Mouse (Mus musculus): ENCODE measurements around the gene Palm2.

Palm2 gene

DNA sequence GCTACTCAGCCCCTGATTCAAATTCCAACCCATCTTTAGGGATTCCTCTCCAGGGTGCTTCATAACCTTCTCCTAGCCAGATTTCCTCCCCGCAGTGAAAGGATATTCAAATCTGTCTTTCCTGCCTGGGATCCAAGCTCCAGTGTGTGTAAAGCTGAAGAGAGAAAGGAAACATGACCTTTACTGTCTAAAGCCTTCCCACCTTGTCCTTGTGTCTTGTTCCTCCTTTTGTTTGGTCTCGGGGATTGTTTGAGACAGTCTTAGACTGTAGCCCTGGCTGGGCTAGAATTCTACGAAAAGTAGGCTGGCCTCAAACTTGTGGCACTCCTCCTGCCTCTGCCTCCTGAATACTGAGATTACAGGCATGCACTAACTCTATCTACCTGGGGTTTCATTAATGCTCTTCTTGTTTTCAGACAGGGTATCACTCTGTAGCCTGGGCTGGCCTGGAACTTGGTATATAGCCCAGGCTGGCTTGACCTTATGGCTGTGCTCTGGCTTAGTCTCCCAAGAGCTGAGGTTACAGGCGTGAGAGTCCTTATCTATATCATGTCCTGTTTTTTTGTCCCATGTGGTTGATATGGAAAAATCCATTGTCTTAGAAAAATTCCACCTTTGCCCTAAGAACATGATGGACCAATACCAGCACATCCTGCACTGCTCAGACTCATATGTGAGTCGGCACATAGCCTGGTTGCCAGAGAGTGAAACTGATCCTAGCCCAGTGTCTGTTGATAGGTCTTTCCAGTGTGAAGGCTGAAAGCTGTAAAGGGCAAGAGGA, 260.5 kb downstream of the Palm2 start:
- DNase-seq (ENCODE audit: extremely low read depth, low read depth, low spot score), result no peak

- DNase-seq (ENCODE audit: extremely low read depth, low read depth, low spot score), result no peak
Measured at GRCm38 (mm10) chr4:57696955-57697354, 262.9 kb downstream of the Palm2 start.

GRCm38 (mm10) chr4:57697918-57698611, 264.0 kb downstream of the Palm2 start:
- DNase-seq (ENCODE audit: extremely low read depth, low read depth, low spot score), result no peak

DNA sequence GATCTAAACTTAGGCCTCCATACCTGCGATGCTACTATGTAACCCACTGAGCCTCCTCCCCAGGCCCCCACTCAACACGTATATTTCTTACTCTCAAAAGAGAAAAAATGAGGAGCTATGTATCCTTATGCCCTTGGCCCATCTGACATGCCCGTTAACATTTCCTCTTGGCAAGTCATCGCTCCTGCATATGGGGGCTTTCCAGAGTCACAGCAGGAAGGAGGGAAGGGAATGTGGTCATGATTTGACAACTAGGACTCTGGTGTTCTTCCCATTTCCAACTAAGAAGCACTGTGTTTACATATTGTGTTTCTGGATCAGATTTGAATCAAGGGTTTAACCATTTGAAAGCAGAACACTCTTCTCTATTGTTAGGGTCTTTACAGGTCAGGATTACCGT, 267.5 kb downstream of the Palm2 start:
- no peak for DNase-seq (ENCODE audit: extremely low read depth, low read depth, low spot score)

GRCm38 (mm10) chr4:57703574-57704470, 269.8 kb downstream of the Palm2 start:
- DNase-seq (ENCODE audit: extremely low read depth, low read depth, low spot score), result no peak

DNA sequence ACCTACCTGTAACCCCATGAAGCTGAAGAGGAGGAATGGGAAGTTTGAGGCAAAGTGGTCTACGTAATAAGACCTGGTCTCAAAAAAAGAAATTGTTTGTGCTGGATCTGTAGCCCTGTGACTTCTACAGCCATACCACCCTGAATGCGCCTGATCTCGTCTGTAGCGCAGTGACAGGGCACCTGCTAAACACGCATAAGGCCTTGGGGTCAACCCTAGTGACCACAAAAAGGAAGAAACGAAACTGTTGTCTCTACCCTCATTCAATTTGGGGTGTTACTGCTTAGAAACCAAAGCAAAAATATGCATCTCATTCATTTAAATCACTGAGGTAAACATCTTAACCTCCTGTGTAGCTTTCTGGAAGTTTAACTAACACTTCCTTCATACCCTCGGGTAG, 270.5 kb downstream of the Palm2 start:
- DNase-seq (ENCODE audit: extremely low read depth, low read depth, low spot score), result no peak

- no peak for DNase-seq (ENCODE audit: extremely low read depth, low read depth, low spot score)
Measured at GRCm38 (mm10) chr4:57715849-57716248, 281.8 kb downstream of the Palm2 start.

DNA sequence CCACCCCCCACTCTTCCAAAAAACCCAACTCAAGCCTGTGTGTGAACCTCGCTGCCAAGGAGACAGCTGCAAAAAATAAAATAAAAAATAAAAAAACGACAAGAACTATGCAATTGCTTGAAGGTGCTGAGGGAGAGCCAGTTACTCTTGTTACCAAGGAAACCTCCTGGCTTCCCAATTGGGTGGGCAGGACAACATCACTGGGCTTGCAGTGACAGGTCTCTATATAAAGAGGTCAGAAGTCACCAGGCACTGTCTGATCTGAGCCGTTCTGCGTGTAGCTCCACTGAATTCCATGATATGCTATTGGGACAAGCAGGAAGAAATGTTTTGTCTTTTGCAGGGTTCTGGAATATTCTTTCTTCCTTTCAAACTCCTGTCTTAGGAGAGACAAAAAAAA, 282.7 kb downstream of the Palm2 start:
- no peak for DNase-seq (ENCODE audit: extremely low read depth, low read depth, low spot score)

- no peak for DNase-seq (ENCODE audit: extremely low read depth, low read depth, low spot score)
Measured at GRCm38 (mm10) chr4:57717354-57717753, 283.3 kb downstream of the Palm2 start, which contains the start of gene Akap2. TSS of gene Akap2 (plus strand) at chr4:57717657.

- no peak for DNase-seq (ENCODE audit: extremely low read depth, low read depth, low spot score)
Measured at GRCm38 (mm10) chr4:57719370-57719769, 285.3 kb downstream of the Palm2 start.

DNA sequence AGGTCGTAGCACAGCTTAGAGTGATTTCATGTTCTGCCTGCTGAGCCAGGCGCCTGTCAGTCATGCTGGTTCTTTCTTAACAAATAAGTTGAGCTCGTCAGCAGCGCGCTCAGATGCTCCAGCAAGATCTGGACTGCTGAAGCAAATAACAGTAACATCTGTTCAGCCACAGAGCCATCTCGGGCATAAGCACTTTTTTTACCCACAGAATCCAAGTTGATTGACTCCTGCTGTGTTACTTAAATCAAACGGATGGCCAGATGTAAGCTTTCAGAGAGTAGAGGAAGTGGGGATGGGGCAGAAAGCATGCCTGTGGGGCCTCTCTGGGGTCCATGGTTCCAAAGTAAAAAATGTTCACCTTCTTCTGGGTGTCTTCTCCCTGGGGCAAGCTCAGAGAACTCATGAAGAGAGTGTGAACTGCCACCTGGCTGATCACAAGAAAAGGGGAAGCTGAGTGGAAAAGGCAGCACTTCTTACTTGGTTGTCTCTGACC, 286.9 kb downstream of the Palm2 start:
- DNase-seq (ENCODE audit: extremely low read depth, low read depth, low spot score), result no peak

DNA sequence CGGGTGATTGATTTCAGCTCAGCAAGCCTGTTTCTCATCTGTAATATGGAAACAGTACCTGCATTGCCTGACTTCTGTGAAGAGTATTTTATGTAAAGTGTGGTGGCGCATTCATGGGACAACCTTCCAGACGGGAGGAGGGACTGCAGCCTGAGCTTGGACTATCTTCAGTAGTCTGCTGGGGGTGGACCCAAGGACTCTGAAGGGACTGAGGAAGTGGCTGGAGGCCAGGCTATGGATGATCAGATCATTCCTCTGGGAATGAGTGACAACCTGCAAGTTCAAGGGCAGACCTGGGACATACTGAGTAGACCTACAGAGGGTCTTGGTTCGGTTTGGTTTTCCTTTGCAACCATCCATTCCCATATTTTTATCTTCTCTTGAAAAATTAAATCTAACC, 288.2 kb downstream of the Palm2 start:
- DNase-seq (ENCODE audit: extremely low read depth, low read depth, low spot score), result no peak

DNA sequence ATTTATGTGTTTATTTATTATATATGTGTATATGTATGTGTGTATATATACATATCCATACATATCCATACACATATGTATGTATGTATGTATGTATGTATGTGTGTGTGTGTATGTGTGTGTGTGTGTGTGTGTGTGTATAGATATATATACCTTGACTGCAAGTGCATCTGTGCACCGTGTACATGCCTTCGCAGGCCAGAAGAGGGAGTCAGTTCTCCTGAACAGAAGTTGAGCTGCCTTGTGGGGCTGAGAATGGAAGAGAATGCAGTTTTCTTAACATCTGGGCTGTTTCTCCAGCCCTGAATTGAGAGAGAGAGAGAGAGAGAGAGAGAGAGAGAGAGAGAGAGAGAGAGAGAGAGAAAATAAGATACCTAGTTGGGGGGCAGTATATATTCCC, 289.6 kb downstream of the Palm2 start:
- no peak for DNase-seq (ENCODE audit: extremely low read depth, low read depth, low spot score)

- no peak for DNase-seq (ENCODE audit: extremely low read depth, low read depth, low spot score)
Measured at GRCm38 (mm10) chr4:57725569-57725968, 291.5 kb downstream of the Palm2 start.

DNA sequence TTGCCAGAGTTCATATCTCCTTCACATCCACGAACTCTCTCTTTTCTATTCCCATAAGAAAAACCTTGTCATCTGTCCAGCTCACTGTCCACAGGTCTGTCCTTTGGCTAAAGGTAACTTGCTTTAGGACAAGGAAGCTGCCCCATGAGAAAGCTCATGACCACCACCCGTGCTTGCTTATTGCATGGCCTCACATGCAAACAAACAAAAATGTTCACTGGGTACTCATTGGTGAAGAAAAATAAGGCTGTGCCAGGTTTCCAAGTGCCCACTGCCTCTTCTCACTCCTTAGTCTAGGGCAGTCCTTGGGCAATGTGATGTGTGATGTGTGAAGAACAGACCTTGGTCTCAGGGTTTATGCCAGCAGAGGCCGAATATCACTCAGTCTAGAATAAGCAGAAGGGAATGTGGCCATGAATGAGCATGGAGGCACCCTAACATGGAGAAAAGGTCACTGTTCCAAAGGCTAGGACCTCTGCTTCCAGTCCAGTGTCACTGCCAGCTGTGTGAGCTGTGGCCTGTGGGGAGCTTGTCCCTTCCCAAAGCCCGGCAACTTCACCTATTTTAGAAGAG, 294.6 kb downstream of the Palm2 start:
- DNase-seq (ENCODE audit: extremely low read depth, low read depth, low spot score), result no peak

GRCm38 (mm10) chr4:57730047-57730446, 296.0 kb downstream of the Palm2 start:
- peak; percentile 57 for DNase-seq (ENCODE audit: extremely low read depth, low read depth, low spot score)

DNA sequence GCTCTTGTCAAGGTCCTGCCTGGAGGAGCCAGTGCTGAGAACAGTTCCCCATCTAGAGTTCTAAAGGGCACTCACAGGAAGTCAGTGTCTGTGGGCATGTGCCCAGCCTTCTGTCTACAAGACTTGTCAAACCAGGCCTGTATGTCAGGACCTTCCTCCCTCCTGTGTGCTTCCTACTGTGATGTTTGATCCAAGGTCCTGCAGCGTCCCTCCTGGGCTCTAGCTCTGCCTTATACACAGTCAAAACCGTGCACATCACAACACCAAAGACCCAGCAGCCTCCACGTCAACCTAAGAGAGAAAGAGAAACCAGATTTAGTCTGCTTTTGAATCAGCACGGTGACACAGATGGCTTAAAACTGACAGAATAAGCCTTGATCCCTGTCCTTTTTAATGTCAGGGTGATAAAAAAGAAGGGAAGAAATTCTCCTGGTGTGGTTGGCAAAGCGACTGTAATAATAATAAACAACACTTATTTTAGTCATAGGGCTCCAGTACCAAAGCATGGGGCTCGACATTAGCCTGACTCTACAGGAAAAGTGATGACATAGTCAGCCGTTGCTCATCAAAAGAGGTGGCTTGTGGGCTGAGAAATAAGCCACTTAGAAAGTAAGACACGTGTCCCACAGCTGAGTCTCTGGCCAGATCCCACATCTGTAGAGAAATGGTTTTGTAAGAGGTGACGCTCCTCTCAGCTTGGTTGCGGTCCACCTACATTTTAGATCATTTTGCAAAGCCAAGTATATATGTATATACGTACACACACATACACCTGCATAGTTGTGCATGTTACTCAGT, 297.0 kb downstream of the Palm2 start:
- DNase-seq (ENCODE audit: extremely low read depth, low read depth, low spot score), result no peak

GRCm38 (mm10) chr4:57732351-57732750, 298.3 kb downstream of the Palm2 start:
- no peak for DNase-seq (ENCODE audit: extremely low read depth, low read depth, low spot score)

- no peak for DNase-seq (ENCODE audit: extremely low read depth, low read depth, low spot score)
Measured at GRCm38 (mm10) chr4:57733445-57733844, 299.4 kb downstream of the Palm2 start.

GRCm38 (mm10) chr4:57735426-57735825, 301.4 kb downstream of the Palm2 start:
- DNase-seq (ENCODE audit: extremely low read depth, low read depth, low spot score), result no peak

All from fat pad, adult 2 months (tissue).